Mouse (Mus musculus) CH12.LX (cell line): ENCODE measurements at regions not wholly inside any gene's neighbourhood (a gene's known extent, or its start where the extent isn't known, plus 50 kb on each side); places are given as distances from the start of the nearest gene placed in this dataset.

Experiments used
- BHLHE40 ChIP-seq: IDR thresholded peaks from 2 replicates; pipeline ENCODE4 v1.6.1; 2011; ENCODE audit warnings: mild to moderate bottlenecking, low read depth, low read length, improper control_type of control experiment
- CTCF ChIP-seq, 2 experiments: IDR thresholded peaks in 1 of 2; conservative IDR thresholded peaks in 1 of 2; 2 replicates each; pipeline ENCODE4 v1.5.1; 2011 to 2012; ENCODE audit warnings: low read depth in 2 of 2, low read length in 2 of 2, improper control_type of control experiment in 1 of 2, inconsistent platforms in 1 of 2, mild to moderate bottlenecking in 1 of 2, moderate library complexity in 1 of 2
- ETS1 ChIP-seq: conservative IDR thresholded peaks from 2 replicates; pipeline ENCODE4 v1.6.1; 2012; ENCODE audit warnings: low read depth, mild to moderate bottlenecking, inconsistent platforms, low read length, improper control_type of control experiment, moderate library complexity
- MEF2A ChIP-seq: IDR thresholded peaks from 2 replicates; pipeline ENCODE4 v1.6.1; 2014; ENCODE audit warnings: low read depth, mild to moderate bottlenecking, inconsistent platforms, low read length, improper control_type of control experiment, borderline replicate concordance
- MXI1 ChIP-seq: IDR thresholded peaks from 2 replicates; pipeline ENCODE4 v1.6.1; 2011; ENCODE audit warnings: mild to moderate bottlenecking, low read depth, low read length, improper control_type of control experiment
- MYC ChIP-seq: IDR thresholded peaks from 2 replicates; pipeline ENCODE4 v1.6.1; 2011; ENCODE audit warnings: low read depth, mild to moderate bottlenecking, improper control_type of control experiment, low read length
- NELFE ChIP-seq: IDR thresholded peaks from 2 replicates; pipeline ENCODE4 v1.6.1; 2011; ENCODE audit warnings: low read depth, low read length, improper control_type of control experiment
- NRF1 ChIP-seq: IDR thresholded peaks from 2 replicates; pipeline ENCODE4 v1.6.1; 2014; ENCODE audit warnings: low read depth, mild to moderate bottlenecking, inconsistent platforms, low read length, improper control_type of control experiment, moderate library complexity
- TCF12 ChIP-seq: IDR thresholded peaks from 2 replicates; pipeline ENCODE4 v1.6.1; 2014; ENCODE audit warnings: low read depth, mild to moderate bottlenecking, inconsistent platforms, low read length, improper control_type of control experiment
- USF1 ChIP-seq: IDR thresholded peaks from 2 replicates; pipeline ENCODE4 v1.6.1; 2014; ENCODE audit warnings: low read depth, mild to moderate bottlenecking, inconsistent platforms, low read length, improper control_type of control experiment
- ZKSCAN1 ChIP-seq: IDR thresholded peaks from 2 replicates; pipeline ENCODE4 v1.6.1; 2012; ENCODE audit warnings: low read depth, inconsistent platforms, low read length, improper control_type of control experiment, borderline replicate concordance

DNA sequence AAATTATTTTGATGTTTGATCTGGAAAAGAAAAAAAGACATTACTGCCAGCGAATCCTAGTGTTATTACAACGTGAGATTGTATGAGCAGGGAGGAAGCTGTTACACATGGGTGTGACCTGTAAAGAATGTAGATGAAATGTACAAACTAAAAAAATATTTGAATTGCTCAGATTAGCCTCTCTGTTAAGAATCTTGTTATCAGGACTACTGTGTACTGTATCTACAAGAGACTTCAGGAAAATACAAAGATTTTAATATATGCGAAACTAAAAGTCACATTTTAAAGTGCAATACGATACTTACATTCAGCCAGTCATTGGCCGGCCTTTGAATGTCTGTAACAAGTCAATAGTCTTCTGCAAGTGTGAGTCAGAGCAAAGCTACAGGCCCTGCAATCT, 247.4 kb downstream of the Pcsk1 start:
- TF ChIP-seq CTCF (conservative IDR thresholded peaks at IDR 0.05 in 1 of 2, IDR thresholded peaks at IDR 0.05 in 1 of 2; ENCODE audit: low read depth in 2 of 2, low read length in 2 of 2): no peak
- no peak for TF ChIP-seq BHLHE40
- no peak for TF ChIP-seq MXI1
- TF ChIP-seq NRF1: no peak
- no peak for TF ChIP-seq MEF2A
- no peak for TF ChIP-seq MYC
- TF ChIP-seq NELFE: no peak
- no peak for TF ChIP-seq ETS1
- TF ChIP-seq USF1: no peak
- TF ChIP-seq TCF12: no peak
- TF ChIP-seq ZKSCAN1: no peak
